Mouse (Mus musculus) CH12.LX (cell line): ENCODE measurements around the gene Spink4. TPM values are rescaled to one million over a fixed set of nuclear protein-coding genes. Genes with fewer than 3 reads are reported as not detected.
A peak's percentile ranks its signal among the peaks of the same experiment; 100 is the strongest.

ENCODE experiments used
- DNase-seq: peaks from one replicate; pipeline ENCODE4 v3.0.0-alpha.2; 2013; ENCODE audit errors: extremely low read depth
- H3K27ac ChIP-seq: 2 replicates; pipeline ENCODE4 v1.5.1; 2012; ENCODE audit warnings: low read depth, mild to moderate bottlenecking, control low read depth, moderate library complexity; ENCODE audit not compliant: insufficient read depth
- H3K27me3 ChIP-seq: replicated peaks from 2 replicates; pipeline ENCODE3; 2012; ENCODE audit warnings: inconsistent platforms
- H3K36me3 ChIP-seq, 2 experiments: replicated peaks in 1 of 2; 2 replicates each; pipeline versions ENCODE3 to v1.6.1; 2012; ENCODE audit warnings: inconsistent platforms in 1 of 2, low read length in 1 of 2, mild to moderate bottlenecking in 1 of 2, mixed read lengths in 1 of 2, moderate library complexity in 1 of 2; ENCODE audit not compliant: control insufficient read depth in 1 of 2, insufficient read depth in 1 of 2
- H3K4me1 ChIP-seq, 2 experiments: 2 replicates each; pipeline ENCODE4 v1.6.1; 2012; ENCODE audit warnings: inconsistent platforms in 1 of 2, moderate library complexity in 1 of 2; ENCODE audit not compliant: insufficient read depth in 2 of 2, control insufficient read depth in 1 of 2
- H3K4me2 ChIP-seq: 2 replicates; pipeline ENCODE4 v1.6.1; 2012; ENCODE audit warnings: low read depth, mild to moderate bottlenecking, control low read depth; ENCODE audit not compliant: poor library complexity, insufficient read depth, severe bottlenecking
- H3K4me3 ChIP-seq, 3 experiments: fragments of 150-350 bp in 1 of 3; sonication (generic) in 1 of 3; replicated peaks in 1 of 3; 2 replicates each; pipeline versions ENCODE3 to v1.5.1; 2011 to 2012; ENCODE audit warnings: low read depth in 2 of 3, low read length in 2 of 3, mild to moderate bottlenecking in 2 of 3, moderate library complexity in 2 of 3, control low read depth in 1 of 3, improper control_type of control experiment in 1 of 3, inconsistent platforms in 1 of 3, mixed read lengths in 1 of 3; ENCODE audit not compliant: poor library complexity in 1 of 3
- H3K79me2 ChIP-seq: replicated peaks from 2 replicates; pipeline ENCODE4 v1.6.1; 2012; ENCODE audit warnings: mild to moderate bottlenecking, moderate library complexity; ENCODE audit not compliant: control insufficient read depth, poor library complexity, insufficient read depth, severe bottlenecking; ENCODE audit errors: extremely low read depth
- H3K9ac ChIP-seq: 2 replicates; pipeline ENCODE4 v1.6.1; 2012; ENCODE audit warnings: low read depth, mild to moderate bottlenecking, control low read depth, moderate library complexity; ENCODE audit not compliant: insufficient read depth
- H3K9me3 ChIP-seq: replicated peaks from 2 replicates; pipeline ENCODE3; 2012; ENCODE audit warnings: low read length, inconsistent platforms, mixed read lengths
- BHLHE40 ChIP-seq: IDR thresholded peaks from 2 replicates; pipeline ENCODE4 v1.6.1; 2011; ENCODE audit warnings: mild to moderate bottlenecking, low read depth, low read length, improper control_type of control experiment
- CHD1 ChIP-seq: IDR thresholded peaks from 2 replicates; pipeline ENCODE4 v1.6.1; 2012; ENCODE audit warnings: low read depth, low read length, improper control_type of control experiment, inconsistent platforms
- CTCF ChIP-seq, 2 experiments: IDR thresholded peaks in 1 of 2; conservative IDR thresholded peaks in 1 of 2; 2 replicates each; pipeline ENCODE4 v1.5.1; 2011 to 2012; ENCODE audit warnings: low read depth in 2 of 2, low read length in 2 of 2, improper control_type of control experiment in 1 of 2, inconsistent platforms in 1 of 2, mild to moderate bottlenecking in 1 of 2, moderate library complexity in 1 of 2
- E2F4 ChIP-seq: IDR thresholded peaks from 2 replicates; pipeline ENCODE4 v1.6.1; 2011; ENCODE audit warnings: low read depth, low read length, improper control_type of control experiment; ENCODE audit not compliant: insufficient replicate concordance
- ELF1 ChIP-seq: IDR thresholded peaks from 2 replicates; pipeline ENCODE4 v1.6.1; 2014; ENCODE audit warnings: low read depth, mild to moderate bottlenecking, inconsistent platforms, low read length, improper control_type of control experiment
- EP300 ChIP-seq: IDR thresholded peaks from 2 replicates; pipeline ENCODE4 v1.6.1; 2011; ENCODE audit warnings: low read length, improper control_type of control experiment
- ETS1 ChIP-seq: conservative IDR thresholded peaks from 2 replicates; pipeline ENCODE4 v1.6.1; 2012; ENCODE audit warnings: low read depth, mild to moderate bottlenecking, inconsistent platforms, low read length, improper control_type of control experiment, moderate library complexity
- GABPA ChIP-seq: IDR thresholded peaks from 2 replicates; pipeline ENCODE4 v1.6.1; 2012; ENCODE audit warnings: low read depth, low read length, improper control_type of control experiment, inconsistent platforms; ENCODE audit not compliant: insufficient replicate concordance
- IRF4 ChIP-seq: IDR thresholded peaks from 2 replicates; pipeline ENCODE4 v1.6.1; 2014; ENCODE audit warnings: low read depth, mild to moderate bottlenecking, inconsistent platforms, low read length, improper control_type of control experiment
- JUN ChIP-seq: IDR thresholded peaks from 2 replicates; pipeline ENCODE4 v1.6.1; 2011; ENCODE audit warnings: low read depth, mild to moderate bottlenecking, low read length, improper control_type of control experiment, moderate library complexity; ENCODE audit not compliant: insufficient read depth
- JUND ChIP-seq: conservative IDR thresholded peaks from 2 replicates; pipeline ENCODE4 v1.6.1; 2011; ENCODE audit warnings: low read depth, low read length, improper control_type of control experiment
- KAT2A ChIP-seq: IDR thresholded peaks from 2 replicates; pipeline ENCODE4 v1.6.1; 2012; ENCODE audit warnings: low read length, improper control_type of control experiment, inconsistent platforms; ENCODE audit not compliant: insufficient replicate concordance
- MAFK ChIP-seq: IDR thresholded peaks from 2 replicates; pipeline ENCODE4 v1.6.1; 2011; ENCODE audit warnings: low read length, improper control_type of control experiment; ENCODE audit not compliant: insufficient replicate concordance
- MAX ChIP-seq: IDR thresholded peaks from 2 replicates; pipeline ENCODE4 v1.6.1; 2011; ENCODE audit warnings: low read length, improper control_type of control experiment
- NRF1 ChIP-seq: IDR thresholded peaks from 2 replicates; pipeline ENCODE4 v1.6.1; 2014; ENCODE audit warnings: low read depth, mild to moderate bottlenecking, inconsistent platforms, low read length, improper control_type of control experiment, moderate library complexity
- POLR2A ChIP-seq: IDR thresholded peaks from 2 replicates; pipeline ENCODE4 v1.6.1; 2011; ENCODE audit warnings: low read depth, mild to moderate bottlenecking, improper control_type of control experiment, low read length
- POLR2AphosphoS2 ChIP-seq: IDR thresholded peaks from 2 replicates; pipeline ENCODE4 v1.6.1; 2011; ENCODE audit warnings: low read depth, low read length, improper control_type of control experiment
- RAD21 ChIP-seq: IDR thresholded peaks from 2 replicates; pipeline ENCODE4 v1.6.1; 2011; ENCODE audit warnings: low read depth, mild to moderate bottlenecking, low read length, improper control_type of control experiment, moderate library complexity
- RCOR1 ChIP-seq: conservative IDR thresholded peaks from 2 replicates; pipeline ENCODE4 v1.6.1; 2012; ENCODE audit warnings: low read depth, mild to moderate bottlenecking, inconsistent platforms, low read length, improper control_type of control experiment
- SIN3A ChIP-seq: IDR thresholded peaks from 2 replicates; pipeline ENCODE4 v1.6.1; 2012; ENCODE audit warnings: low read length, improper control_type of control experiment, inconsistent platforms
- SMC3 ChIP-seq: IDR thresholded peaks from 2 replicates; pipeline ENCODE4 v1.6.1; 2011; ENCODE audit warnings: low read depth, low read length, improper control_type of control experiment
- UBTF ChIP-seq: IDR thresholded peaks from 2 replicates; pipeline ENCODE4 v1.6.1; 2012; ENCODE audit warnings: low read depth, mild to moderate bottlenecking, inconsistent platforms, low read length, improper control_type of control experiment, moderate library complexity
- USF1 ChIP-seq: IDR thresholded peaks from 2 replicates; pipeline ENCODE4 v1.6.1; 2014; ENCODE audit warnings: low read depth, mild to moderate bottlenecking, inconsistent platforms, low read length, improper control_type of control experiment
- ZC3H11A ChIP-seq: IDR thresholded peaks from 2 replicates; pipeline ENCODE4 v1.6.1; 2012; ENCODE audit warnings: low read depth, mild to moderate bottlenecking, inconsistent platforms, low read length, improper control_type of control experiment
- ZMIZ1 ChIP-seq: IDR thresholded peaks from 2 replicates; pipeline ENCODE4 v1.6.1; 2012; ENCODE audit warnings: low read depth, mild to moderate bottlenecking, inconsistent platforms, low read length, improper control_type of control experiment
- ZNF384 ChIP-seq: IDR thresholded peaks from 2 replicates; pipeline ENCODE4 v1.6.1; 2012; ENCODE audit warnings: low read depth, low read length, improper control_type of control experiment, inconsistent platforms
- dilution Hi-C: fragments of 300-500 bp; cut with MboI; formaldehyde crosslinking; loops from 2 replicates; pipeline ENCODE4 v1.14.3; 2020; ENCODE audit warnings: low sequenced_read_pairs; ENCODE audit not compliant: extremely low pct_unique_long_range_greater_than_20kb, extremely low pct_ligation_motif_present
- in situ Hi-C: fragments of 300-500 bp; cut with MboI; formaldehyde crosslinking; loops from 3 replicates; pipeline ENCODE4 v1.14.3; 2019; ENCODE audit warnings: low sequenced_read_pairs, low pct_ligation_motif_present, low pct_unique_long_range_greater_than_20kb, mixed read lengths
- polyA plus RNA-seq: library from polyadenylated mRNA; unstranded; fragments of >175 nt; gene quantifications from 2 replicates; pipeline ENCODE4 v1.2.1, GENCODE M21; 2012; ENCODE audit warnings: low read depth; ENCODE audit not compliant: insufficient read length
- total RNA-seq, 2 experiments: library from RNA; depleted of rRNA; stranded (reverse); fragments of 300-350 nt in 1 of 2; fragments of >200 nt in 1 of 2; gene quantifications; 2 replicates each; pipeline ENCODE4 v1.2.3; 2012 to 2014

Gene Spink4
- total and polyA plus RNA-seq, 3 experiments = not detected

- Histone ChIP-seq H3K4me3 (no peak overlapping the region), H3K9ac (no peak overlapping the region), H3K9me3 (no peaks in the 10 kb centered on the region), H3K4me2 (no peak overlapping the region), H3K79me2 (no peaks in the 10 kb centered on the region), H3K4me1 (peaks cover 0 to 6% of the 10 kb centered on the region in 2 experiments; a peak in 2 of 4 replicates), H3K27me3 (no peaks in the 10 kb centered on the region), H3K27ac (no peak overlapping the region), H3K36me3 (peaks cover 0 to 2% of the 10 kb centered on the region in 2 experiments)
- in situ Hi-C loops = no loop called here
- dilution Hi-C loops = no loop called here
- no peak for DNase-seq
- no peak for TF ChIP-seq ZMIZ1
- TF ChIP-seq POLR2AphosphoS2 = no peak
- no peak for TF ChIP-seq EP300
- TF ChIP-seq CTCF (conservative IDR thresholded peaks at IDR 0.05 in 1 of 2, IDR thresholded peaks at IDR 0.05 in 1 of 2; ENCODE audit: low read depth in 2 of 2, low read length in 2 of 2) = no peak
- TF ChIP-seq CHD1 = no peak
- TF ChIP-seq ZNF384 = no peak
- TF ChIP-seq SIN3A = no peak
- TF ChIP-seq MAX = no peak
- TF ChIP-seq RAD21 = no peak
- TF ChIP-seq MAFK = no peak
- no peak for TF ChIP-seq ZC3H11A
- TF ChIP-seq GABPA = no peak
- TF ChIP-seq KAT2A = no peak
- TF ChIP-seq POLR2A = no peak
- no peak for TF ChIP-seq SMC3
- TF ChIP-seq ELF1 = no peak
These were observed 5.7 kb downstream of the Spink4 start for GRCm38 (mm10) chr4:40925568-40925967.

GRCm38 (mm10) chr4:40929046-40929445, 9.2 kb downstream of the Spink4 start:
- Histone ChIP-seq H3K27ac (no peak overlapping the region), H3K27me3 (no peaks in the 10 kb centered on the region), H3K9ac (no peak overlapping the region), H3K9me3 (no peaks in the 10 kb centered on the region), H3K4me3 (no peak overlapping the region), H3K4me2 (no peak overlapping the region), H3K36me3 (peaks cover 9 to 30% of the 10 kb centered on the region in 2 experiments), H3K4me1 (peaks cover 0 to 6% of the 10 kb centered on the region in 2 experiments; a peak in 2 of 4 replicates), H3K79me2 (no peaks in the 10 kb centered on the region)
- in situ Hi-C loops (no loop called here), dilution Hi-C loops (no loop called here)
- TF ChIP-seq BHLHE40 (no peak), NRF1 (no peak), RCOR1 (no peak), EP300 (no peak), ETS1 (no peak), KAT2A (no peak), SMC3 (no peak), ZNF384 (no peak), IRF4 (no peak), JUND (no peak), JUN (no peak), E2F4 (no peak), UBTF (no peak), USF1 (no peak), POLR2AphosphoS2 (no peak), MAX (no peak), SIN3A (no peak), RAD21 (no peak)
- peak; percentile 34 for DNase-seq
